Mouse (Mus musculus) embryonic facial prominence, embryonic 14.5 days (tissue): ENCODE results near the gene Nos1. TPM values are rescaled to one million over a fixed set of nuclear protein-coding genes. Genes with fewer than 3 reads are reported as not detected.
A peak's percentile ranks its signal among the peaks of the same experiment; 100 is the strongest.

Source experiments
- ATAC-seq: fragments of 200-750 bp; cut with Nextera tagmentation; 2 replicates; pipeline ENCODE4 v1.8.0; 2017; ENCODE audit warnings: low read depth, moderate number of reproducible peaks, moderate TSS enrichment
- DNase-seq: peaks from one replicate; pipeline ENCODE4 v3.0.0-alpha.2; 2015; ENCODE audit warnings: low spot score
- H3K27ac ChIP-seq: fragments of 300-500 bp; sonication (generic); replicated peaks from 2 replicates; pipeline ENCODE4 v1.5.1; 2014; ENCODE audit warnings: low read depth, mild to moderate bottlenecking, low read length, moderate library complexity
- H3K27me3 ChIP-seq: fragments of 300-500 bp; sonication (generic); replicated peaks from 2 replicates; pipeline ENCODE4 v1.6.1; 2014; ENCODE audit warnings: low read length; ENCODE audit not compliant: control insufficient read depth, insufficient read depth
- H3K36me3 ChIP-seq: fragments of 300-500 bp; sonication (generic); 2 replicates; pipeline ENCODE4 v1.6.1; 2014; ENCODE audit warnings: low read length, mixed read lengths; ENCODE audit not compliant: control insufficient read depth, insufficient read depth
- H3K4me1 ChIP-seq: fragments of 300-500 bp; sonication (generic); 2 replicates; pipeline ENCODE4 v1.6.1; 2014; ENCODE audit warnings: antibody characterized with exemption, low read length; ENCODE audit not compliant: control insufficient read depth, insufficient read depth
- H3K4me2 ChIP-seq: fragments of 300-500 bp; sonication (generic); 2 replicates; pipeline ENCODE4 v1.6.1; 2014; ENCODE audit warnings: low read depth, mild to moderate bottlenecking, low read length, moderate library complexity, mixed read lengths
- H3K4me3 ChIP-seq: fragments of 300-500 bp; sonication (generic); 2 replicates; pipeline ENCODE4 v1.5.1; 2014; ENCODE audit warnings: low read depth, mild to moderate bottlenecking, low read length
- H3K9ac ChIP-seq: fragments of 300-500 bp; sonication (generic); 2 replicates; pipeline ENCODE4 v1.6.1; 2014; ENCODE audit warnings: low read depth, mild to moderate bottlenecking, low read length, moderate library complexity, mixed read lengths
- H3K9me3 ChIP-seq: fragments of 300-500 bp; sonication (generic); 2 replicates; pipeline ENCODE4 v1.6.1; 2016; ENCODE audit warnings: low read length; ENCODE audit not compliant: control insufficient read depth
- WGBS: fragments of 180-500 bp; shearing (Covaris S2); extraction: QIAGEN DNeasy Blood & Tissue Kit; methylation state at CpG from one replicate; pipeline ENCODE4 v1.1.7; 2014; 5-methylcytosine and 5-hydroxymethylcytosine counted together
- polyA plus RNA-seq: library from polyadenylated mRNA; unstranded; fragments of >200 nt; fragmentation: Nextera tagmentation; extraction: Ambion mirVana; gene quantifications from 2 replicates; pipeline ENCODE4 v1.2.1, GENCODE M21; 2014

Nos1 gene
- polyA plus RNA-seq, 1 experiment from 2014 or later = 2.5 TPM

DNA sequence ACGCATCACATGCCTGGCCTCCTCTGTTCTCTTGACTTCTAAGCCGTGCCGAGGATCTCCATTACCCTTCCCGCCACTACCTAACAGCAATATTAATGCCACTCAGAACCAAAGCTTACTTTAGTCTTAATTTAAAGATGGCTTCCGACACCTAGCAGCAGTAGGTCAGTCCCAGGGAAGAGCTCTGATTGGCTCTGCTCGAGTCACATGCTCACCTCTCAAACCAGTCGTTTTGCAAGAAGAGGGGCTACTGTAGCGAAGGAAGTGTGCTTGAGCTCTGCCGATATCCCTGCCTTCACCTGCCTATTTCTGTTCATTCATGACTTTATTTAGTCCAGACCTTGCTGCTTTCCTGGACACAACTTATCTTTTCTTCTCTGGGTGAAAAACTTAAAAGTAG, 43.0 kb downstream of the Nos1 start:
- DNase-seq = no peak
- Histone ChIP-seq H3K27me3 (no peaks in the 10 kb centered on the region), H3K4me3 (no peak overlapping the region), H3K4me2 (no peak overlapping the region), H3K9me3 (no peaks in the 10 kb centered on the region), H3K9ac (no peak overlapping the region), H3K36me3 (no peaks in the 10 kb centered on the region), H3K27ac (no peak overlapping the region), H3K4me1 (no peaks in the 10 kb centered on the region)
- no peak for ATAC-seq
- WGBS = 88% methylated on average over 9 of the region's 9 CpGs

DNA sequence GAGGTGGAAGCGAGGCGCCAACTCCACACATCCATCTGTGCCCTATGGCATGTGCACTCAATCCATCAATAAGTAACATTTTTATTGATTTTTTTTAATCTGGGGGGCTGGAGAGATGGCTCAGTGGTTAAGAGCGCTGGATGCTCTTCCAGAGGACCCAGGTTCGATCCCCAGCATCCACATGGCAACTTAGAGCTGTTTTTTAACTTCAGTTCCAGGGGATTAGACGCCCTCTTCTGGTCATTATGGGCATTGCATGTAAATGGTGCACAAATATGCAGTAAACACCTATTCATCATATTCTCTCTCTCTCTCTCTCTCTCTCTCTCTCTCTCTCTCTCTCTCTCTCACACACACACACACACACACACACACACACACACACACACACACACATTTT, 43.7 kb downstream of the Nos1 start:
- H3K27ac ChIP-seq = no peak overlapping the region
- WGBS = 73% methylated on average over 5 of the region's 5 CpGs
- no peaks in the 10 kb centered on the region for H3K4me1 ChIP-seq
- DNase-seq (no peak), ATAC-seq (no peak)
- no peaks in the 10 kb centered on the region for H3K36me3 ChIP-seq
- no peak overlapping the region for H3K4me3 ChIP-seq
- H3K9ac ChIP-seq = no peak overlapping the region
- H3K4me2 ChIP-seq = no peak overlapping the region
- H3K27me3 ChIP-seq = no peaks in the 10 kb centered on the region
- no peaks in the 10 kb centered on the region for H3K9me3 ChIP-seq

- DNase-seq (no peak), ATAC-seq (no peak)
- no peak overlapping the region for H3K9ac ChIP-seq
- no peaks in the 10 kb centered on the region for H3K36me3 ChIP-seq
- no peaks in the 10 kb centered on the region for H3K9me3 ChIP-seq
- no peak overlapping the region for H3K4me2 ChIP-seq
- no peak overlapping the region for H3K4me3 ChIP-seq
- H3K27ac ChIP-seq = no peak overlapping the region
- no peaks in the 10 kb centered on the region for H3K4me1 ChIP-seq
- H3K27me3 ChIP-seq = no peaks in the 10 kb centered on the region
- WGBS = 73% methylated on average over 9 of the region's 11 CpGs
Measured at GRCm38 (mm10) chr5:117825336-117825735, 44.5 kb downstream of the Nos1 start.

DNA sequence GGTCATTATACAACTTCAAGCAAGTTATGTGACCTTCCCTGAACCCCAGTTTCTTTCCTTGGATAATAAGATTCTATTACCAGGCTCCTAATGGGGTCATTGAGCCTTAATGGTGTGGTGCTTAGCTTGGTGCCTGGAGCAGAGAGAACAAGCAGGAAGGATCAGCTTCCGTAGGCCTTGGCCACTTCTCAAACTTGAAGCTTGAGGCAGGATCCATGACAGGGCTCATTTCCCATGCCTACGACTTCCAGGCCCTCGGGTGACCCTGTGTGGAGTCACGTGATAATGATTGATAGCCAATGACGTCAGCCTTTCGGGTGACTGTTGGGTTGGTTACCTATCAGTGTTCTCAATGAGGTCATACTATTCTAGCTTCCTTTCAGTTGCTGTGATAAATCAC, 46.5 kb downstream of the Nos1 start:
- H3K4me2 ChIP-seq = no peak overlapping the region

DNA sequence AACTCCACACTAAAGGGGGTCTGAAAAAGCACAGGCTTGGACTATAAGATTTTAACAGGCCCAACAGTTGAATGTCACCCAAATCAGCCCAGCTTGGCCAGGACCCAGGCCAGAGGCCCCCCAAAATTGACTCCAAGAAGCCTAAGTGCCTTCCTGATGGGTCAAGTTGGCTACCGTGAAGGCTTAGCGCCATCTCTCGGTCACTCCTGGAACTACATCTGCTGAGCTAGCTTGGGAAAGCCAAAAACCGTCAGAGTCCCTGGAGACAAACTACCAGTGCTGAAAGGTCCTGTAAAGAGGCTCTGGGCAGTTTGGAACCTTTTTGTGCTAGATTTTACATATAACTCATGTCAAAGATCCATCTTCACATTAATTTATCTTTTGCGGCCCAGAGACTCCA, 56.1 kb downstream of the Nos1 start:
- Histone ChIP-seq H3K4me1 (0 out of 2 replicates have a peak, but pooled peaks cover under 1% of the 10 kb centered on the region), H3K9me3 (peaks cover 14% of the 10 kb centered on the region; the same call in 1 of the 2 replicates), H3K9ac (no peak overlapping the region), H3K36me3 (no peaks in the 10 kb centered on the region), H3K27me3 (peaks cover 38% of the 10 kb centered on the region), H3K4me2 (peak overlapping the region; percentile 10; the same call in 1 of the 2 replicates), H3K4me3 (no peak overlapping the region), H3K27ac (no peak overlapping the region)
- ATAC-seq = no peak
- DNase-seq = peak; percentile 71
- 8% methylated on average over 5 of the region's 5 CpGs for WGBS

More for the DNA sequence above, 46.5 kb downstream of the Nos1 start:
- ATAC-seq (no peak), DNase-seq (no peak)
- H3K36me3 ChIP-seq = no peaks in the 10 kb centered on the region
- 73% methylated on average over 6 of the region's 6 CpGs for WGBS
- H3K9ac ChIP-seq = no peak overlapping the region
- no peaks in the 10 kb centered on the region for H3K27me3 ChIP-seq
- H3K9me3 ChIP-seq = no peaks in the 10 kb centered on the region
- H3K4me3 ChIP-seq = no peak overlapping the region
- H3K27ac ChIP-seq = no peak overlapping the region
- H3K4me1 ChIP-seq = no peaks in the 10 kb centered on the region

- ATAC-seq = no peak
Measured at GRCm38 (mm10) chr5:117837731-117838130, 56.9 kb downstream of the Nos1 start.

DNA sequence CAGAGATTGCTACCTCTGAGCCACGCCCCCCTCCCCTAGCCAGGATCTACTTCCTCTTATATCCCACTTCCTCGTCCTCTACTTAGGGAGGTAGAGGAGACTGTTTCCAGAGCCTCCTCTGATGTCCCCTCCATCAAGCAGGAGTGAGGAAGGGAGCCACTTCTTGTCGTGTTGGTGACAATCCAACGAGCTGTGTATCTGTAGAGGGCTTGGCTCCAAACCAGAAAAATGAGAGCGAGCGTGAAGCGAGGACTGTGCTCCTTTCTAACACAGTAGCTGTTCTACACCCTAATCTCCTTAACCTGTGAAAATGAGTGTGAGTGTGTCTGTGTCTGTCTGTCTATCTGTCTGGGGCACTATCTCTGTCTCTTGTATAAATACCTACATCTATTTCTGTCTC, 58.7 kb downstream of the Nos1 start:
- Histone ChIP-seq H3K27ac (no peak overlapping the region), H3K4me2 (no peak overlapping the region), H3K36me3 (no peaks in the 10 kb centered on the region), H3K9me3 (peaks cover 5% of the 10 kb centered on the region; the same call in 1 of the 2 replicates), H3K9ac (no peak overlapping the region), H3K4me1 (peaks cover 4% of the 10 kb centered on the region; the same call in 1 of the 2 replicates), H3K4me3 (no peak overlapping the region), H3K27me3 (peaks cover 64% of the 10 kb centered on the region)
- ATAC-seq = no peak
- 75% methylated on average over 7 of the region's 7 CpGs for WGBS
- DNase-seq = no peak

More at GRCm38 (mm10) chr5:117837731-117838130, 56.9 kb downstream of the Nos1 start:
- Histone ChIP-seq H3K9me3 (peaks cover 14% of the 10 kb centered on the region; the same call in 1 of the 2 replicates), H3K4me2 (no peak overlapping the region), H3K36me3 (no peaks in the 10 kb centered on the region), H3K9ac (no peak overlapping the region), H3K27me3 (peaks cover 46% of the 10 kb centered on the region), H3K4me3 (no peak overlapping the region), H3K4me1 (peaks cover 4% of the 10 kb centered on the region; the same call in 1 of the 2 replicates), H3K27ac (no peak overlapping the region)
- WGBS = 26% methylated on average over 9 of the region's 9 CpGs
- DNase-seq = peak; percentile 4

GRCm38 (mm10) chr5:117840203-117840602, 59.4 kb downstream of the Nos1 start:
- H3K36me3 ChIP-seq = no peaks in the 10 kb centered on the region
- no peak overlapping the region for H3K9ac ChIP-seq
- H3K4me3 ChIP-seq = no peak overlapping the region
- H3K4me2 ChIP-seq = no peak overlapping the region
- no peak overlapping the region for H3K27ac ChIP-seq
- 42% methylated on average over 9 of the region's 9 CpGs for WGBS
- H3K4me1 ChIP-seq = peaks cover 4% of the 10 kb centered on the region; the same call in 1 of the 2 replicates
- ATAC-seq (no peak), DNase-seq (no peak)
- H3K27me3 ChIP-seq = peaks cover 65% of the 10 kb centered on the region
- no peaks in the 10 kb centered on the region for H3K9me3 ChIP-seq

DNA sequence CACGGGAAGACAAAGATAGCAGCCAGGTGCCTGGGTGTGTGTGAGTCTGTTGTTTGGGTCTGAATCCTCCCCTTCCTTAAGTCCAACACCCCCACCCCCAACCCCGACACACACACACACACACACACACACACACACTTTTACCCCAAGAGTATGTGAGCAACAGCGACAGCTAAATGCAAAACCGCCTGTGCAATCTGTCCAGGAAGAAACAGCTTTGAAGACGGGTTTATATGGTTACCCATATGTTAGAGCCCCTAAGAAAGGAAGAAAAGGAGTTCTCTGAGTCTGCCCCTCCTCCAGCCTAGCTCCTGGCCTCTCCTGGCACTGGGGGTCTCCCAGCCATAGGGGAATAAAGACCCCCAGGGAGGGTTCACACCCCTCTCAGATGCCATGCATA, 60.2 kb downstream of the Nos1 start:
- no peak overlapping the region for H3K4me3 ChIP-seq
- no peak overlapping the region for H3K9ac ChIP-seq
- peaks cover 65% of the 10 kb centered on the region for H3K27me3 ChIP-seq
- no peaks in the 10 kb centered on the region for H3K9me3 ChIP-seq
- 33% methylated on average over 5 of the region's 5 CpGs for WGBS
- no peak for ATAC-seq
- no peak overlapping the region for H3K4me2 ChIP-seq
- H3K36me3 ChIP-seq = no peaks in the 10 kb centered on the region
- no peak overlapping the region for H3K27ac ChIP-seq
- no peak for DNase-seq
- H3K4me1 ChIP-seq = peaks cover 4% of the 10 kb centered on the region; the same call in 1 of the 2 replicates
